Mouse (Mus musculus) heart, embryonic 12.5 days (tissue): ENCODE results near the gene Gm17482. TPM values are rescaled to one million over a fixed set of nuclear protein-coding genes. Genes with fewer than 3 reads are reported as not detected.

ENCODE experiments used
- ATAC-seq: fragments of 200-750 bp; cut with Nextera tagmentation; 2 replicates; pipeline ENCODE4 v1.8.0; 2017; ENCODE audit warnings: moderate TSS enrichment, moderate library complexity; ENCODE audit not compliant: insufficient number of reproducible peaks, low FRiP score
- H3K27ac ChIP-seq: fragments of 300-500 bp; sonication (generic); 2 replicates; pipeline ENCODE4 v1.5.1; 2016; ENCODE audit warnings: mild to moderate bottlenecking, moderate library complexity; ENCODE audit not compliant: poor library complexity, severe bottlenecking
- H3K27me3 ChIP-seq: fragments of 300-500 bp; sonication (generic); replicated peaks from 2 replicates; pipeline ENCODE4 v1.6.1; 2016; ENCODE audit warnings: mild to moderate bottlenecking, moderate library complexity
- H3K36me3 ChIP-seq: fragments of 300-500 bp; sonication (generic); 2 replicates; pipeline ENCODE4 v1.6.1; 2016; ENCODE audit warnings: mild to moderate bottlenecking, moderate library complexity
- H3K4me1 ChIP-seq: fragments of 300-500 bp; sonication (generic); replicated peaks from 2 replicates; pipeline ENCODE4 v1.6.1; 2016; ENCODE audit warnings: mild to moderate bottlenecking
- H3K4me2 ChIP-seq: fragments of 300-500 bp; sonication (generic); 2 replicates; pipeline ENCODE4 v1.6.1; 2016; ENCODE audit warnings: mild to moderate bottlenecking, moderate library complexity
- H3K4me3 ChIP-seq: fragments of 300-500 bp; sonication (generic); 2 replicates; pipeline ENCODE4 v1.5.1; 2016; ENCODE audit warnings: mild to moderate bottlenecking
- H3K9ac ChIP-seq: fragments of 300-500 bp; sonication (generic); 2 replicates; pipeline ENCODE4 v1.6.1; 2016; ENCODE audit warnings: mild to moderate bottlenecking, moderate library complexity
- H3K9me3 ChIP-seq: fragments of 300-500 bp; sonication (generic); replicated peaks from 2 replicates; pipeline ENCODE4 v1.6.1; 2016; ENCODE audit warnings: mild to moderate bottlenecking, moderate library complexity
- WGBS: fragments of 180-500 bp; shearing (Covaris S2); methylation state at CpG from one replicate; pipeline ENCODE4 v1.1.7; 2016; 5-methylcytosine and 5-hydroxymethylcytosine counted together
- polyA plus RNA-seq: library from polyadenylated mRNA; unstranded; fragments of >200 nt; fragmentation: Nextera tagmentation; extraction: Ambion mirVana; gene quantifications from 2 replicates; pipeline ENCODE4 v1.2.1, GENCODE M21; 2016

Gm17482 gene
- polyA plus RNA-seq, 1 experiment from 2014 or later = not detected

GRCm38 (mm10) chr6:115245500-115246058, 18.4 kb downstream of the Gm17482 start:
- no peaks in the 10 kb centered on the region for H3K9me3 ChIP-seq
- peaks cover 4% of the 10 kb centered on the region; the same call in 1 of the 2 replicates for H3K4me1 ChIP-seq
- H3K9ac ChIP-seq = no peak overlapping the region
- no peak overlapping the region for H3K27ac ChIP-seq
- H3K4me3 ChIP-seq = no peak overlapping the region
- H3K27me3 ChIP-seq = peaks cover 86% of the 10 kb centered on the region
- H3K36me3 ChIP-seq = no peaks in the 10 kb centered on the region
- 56% methylated on average over 3 of the region's 3 CpGs for WGBS
- no peak for ATAC-seq
- H3K4me2 ChIP-seq = no peak overlapping the region

- H3K27me3 ChIP-seq = peaks cover 90% of the 10 kb centered on the region
- WGBS = 2% methylated on average over 13 of the region's 13 CpGs
Measured at GRCm38 (mm10) chr6:115251531-115251985, 24.4 kb downstream of the Gm17482 start.

GRCm38 (mm10) chr6:115252099-115252873, 25.1 kb downstream of the Gm17482 start, which contains the start of gene Timp4:
Timp4 (minus strand) TSS chr6:115252205.
- 27% methylated on average over 8 of the region's 10 CpGs for WGBS
- no peak within 1 kb of the TSS for H3K27ac ChIP-seq
- H3K4me2 ChIP-seq = peak within 1 kb of the TSS; percentile 56
- no peaks in the 10 kb centered on the region for H3K36me3 ChIP-seq
- peaks cover 5% of the 10 kb centered on the region for H3K4me1 ChIP-seq
- peak within 1 kb of the TSS; percentile 21; the same call in 1 of the 2 replicates for H3K4me3 ChIP-seq
- no peak within 1 kb of the TSS for H3K9ac ChIP-seq
- H3K27me3 ChIP-seq = peaks cover 90% of the 10 kb centered on the region
- H3K9me3 ChIP-seq = no peaks in the 10 kb centered on the region
- no peak for ATAC-seq

More at GRCm38 (mm10) chr6:115251531-115251985, 24.4 kb downstream of the Gm17482 start:
- H3K9ac ChIP-seq = no peak overlapping the region
- H3K27ac ChIP-seq = no peak overlapping the region
- peaks cover 5% of the 10 kb centered on the region for H3K4me1 ChIP-seq
- peak; percentile 64 for ATAC-seq
- H3K4me2 ChIP-seq = peak overlapping the region; percentile 56
- peak overlapping the region; percentile 21; the same call in 1 of the 2 replicates for H3K4me3 ChIP-seq
- no peaks in the 10 kb centered on the region for H3K36me3 ChIP-seq
- H3K9me3 ChIP-seq = no peaks in the 10 kb centered on the region

- H3K27me3 ChIP-seq = peaks cover 68% of the 10 kb centered on the region
- H3K4me3 ChIP-seq = no peak overlapping the region
- no peaks in the 10 kb centered on the region for H3K36me3 ChIP-seq
- H3K9me3 ChIP-seq = no peaks in the 10 kb centered on the region
- no peak overlapping the region for H3K4me2 ChIP-seq
- H3K4me1 ChIP-seq = peaks cover 5% of the 10 kb centered on the region
- WGBS = 76% methylated on average over 3 of the region's 3 CpGs
- H3K27ac ChIP-seq = no peak overlapping the region
- H3K9ac ChIP-seq = no peak overlapping the region
- no peak for ATAC-seq
Measured at GRCm38 (mm10) chr6:115255171-115255570, 28.0 kb downstream of the Gm17482 start.

GRCm38 (mm10) chr6:115260507-115260906, 33.4 kb downstream of the Gm17482 start:
- Histone ChIP-seq H3K36me3 (no peaks in the 10 kb centered on the region), H3K4me1 (peaks cover 5% of the 10 kb centered on the region; the same call in 1 of the 2 replicates), H3K9me3 (no peaks in the 10 kb centered on the region), H3K9ac (no peak overlapping the region), H3K4me2 (no peak overlapping the region), H3K4me3 (no peak overlapping the region), H3K27ac (no peak overlapping the region), H3K27me3 (peaks cover 68% of the 10 kb centered on the region)
- 62% methylated on average over 3 of the region's 3 CpGs for WGBS
- no peak for ATAC-seq

GRCm38 (mm10) chr6:115266791-115267190, 39.6 kb downstream of the Gm17482 start:
- Histone ChIP-seq H3K27me3 (peaks cover 86% of the 10 kb centered on the region), H3K9ac (no peak overlapping the region)

GRCm38 (mm10) chr6:115267916-115268315, 40.8 kb downstream of the Gm17482 start:
- peaks cover 25% of the 10 kb centered on the region for H3K4me1 ChIP-seq
- no peaks in the 10 kb centered on the region for H3K9me3 ChIP-seq
- H3K4me3 ChIP-seq = no peak overlapping the region
- H3K27ac ChIP-seq = no peak overlapping the region
- H3K36me3 ChIP-seq = no peaks in the 10 kb centered on the region
- 43% methylated on average over 2 of the region's 2 CpGs for WGBS
- peaks cover 78% of the 10 kb centered on the region for H3K27me3 ChIP-seq
- peak; percentile 49; the same call in 1 of the 2 replicates for ATAC-seq
- no peak overlapping the region for H3K4me2 ChIP-seq
- no peak overlapping the region for H3K9ac ChIP-seq

More at GRCm38 (mm10) chr6:115266791-115267190, 39.6 kb downstream of the Gm17482 start:
- no peak overlapping the region for H3K4me2 ChIP-seq
- no peak overlapping the region for H3K4me3 ChIP-seq
- H3K36me3 ChIP-seq = no peaks in the 10 kb centered on the region
- H3K4me1 ChIP-seq = peaks cover 19% of the 10 kb centered on the region
- no peak for ATAC-seq
- H3K9me3 ChIP-seq = no peaks in the 10 kb centered on the region
- WGBS = 87% methylated on average over 5 of the region's 5 CpGs
- H3K27ac ChIP-seq = no peak overlapping the region

- Histone ChIP-seq H3K36me3 (no peaks in the 10 kb centered on the region), H3K4me2 (no peak overlapping the region), H3K27ac (no peak overlapping the region), H3K9me3 (no peaks in the 10 kb centered on the region), H3K27me3 (peaks cover 78% of the 10 kb centered on the region), H3K4me3 (no peak overlapping the region), H3K9ac (no peak overlapping the region), H3K4me1 (peaks cover 25% of the 10 kb centered on the region)
- 81% methylated on average over 10 of the region's 10 CpGs for WGBS
- ATAC-seq = no peak
Measured at GRCm38 (mm10) chr6:115268551-115269385, 41.6 kb downstream of the Gm17482 start.

GRCm38 (mm10) chr6:115269561-115269960, 42.4 kb downstream of the Gm17482 start:
- no peak overlapping the region for H3K9ac ChIP-seq
- H3K27me3 ChIP-seq = peaks cover 80% of the 10 kb centered on the region
- ATAC-seq = no peak
- no peak overlapping the region for H3K4me3 ChIP-seq
- 43% methylated on average over 5 of the region's 5 CpGs for WGBS
- H3K36me3 ChIP-seq = no peaks in the 10 kb centered on the region
- peaks cover 25% of the 10 kb centered on the region for H3K4me1 ChIP-seq
- H3K4me2 ChIP-seq = no peak overlapping the region
- no peak overlapping the region for H3K27ac ChIP-seq
- H3K9me3 ChIP-seq = no peaks in the 10 kb centered on the region

GRCm38 (mm10) chr6:115270085-115270484, 42.9 kb downstream of the Gm17482 start:
- no peak overlapping the region for H3K27ac ChIP-seq
- WGBS = 45% methylated on average over 2 of the region's 2 CpGs
- no peaks in the 10 kb centered on the region for H3K9me3 ChIP-seq
- no peak overlapping the region for H3K4me2 ChIP-seq
- peaks cover 25% of the 10 kb centered on the region for H3K4me1 ChIP-seq
- ATAC-seq = peak; percentile 65
- no peak overlapping the region for H3K4me3 ChIP-seq
- no peaks in the 10 kb centered on the region for H3K36me3 ChIP-seq
- H3K27me3 ChIP-seq = peaks cover 81% of the 10 kb centered on the region
- no peak overlapping the region for H3K9ac ChIP-seq
